Mouse (Mus musculus) liver, embryonic 18 days (tissue): Measurements from ENCODE around the gene Abca16. TPM values are rescaled to one million over a fixed set of nuclear protein-coding genes. Genes with fewer than 3 reads are reported as not detected.

ENCODE experiments used
- polyA plus RNA-seq: library from polyadenylated mRNA; depleted of rRNA; stranded (reverse); fragments of >200 nt; gene quantifications from 2 replicates; pipeline ENCODE4 v1.2.3, GENCODE M21; 2012; rRNA removed

The Abca16 gene
- polyA plus RNA-seq = not detected in 2 replicates

DNA sequence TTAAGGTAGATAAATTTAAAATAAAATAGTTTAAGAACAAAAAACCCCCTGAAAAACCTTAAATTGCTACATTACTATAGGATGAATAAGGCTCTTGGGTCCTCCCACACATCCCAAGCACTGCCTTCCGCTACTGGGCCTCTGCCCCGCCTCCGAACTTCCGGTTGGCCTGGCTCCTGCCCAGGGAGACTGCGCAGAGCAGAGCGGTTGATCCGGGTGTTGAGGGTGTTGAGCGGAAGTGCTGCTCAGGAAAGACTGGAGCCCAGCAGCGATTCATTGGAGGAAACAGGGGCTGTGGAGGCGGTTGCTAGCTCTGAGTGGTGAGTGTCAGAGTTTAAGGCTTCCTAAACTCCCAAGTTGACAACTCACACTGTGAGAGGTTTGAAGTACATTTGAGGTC, at the start of gene Abca16:
Gene Abca16, plus strand, starts transcription at position 201 of the 400 bp plus-strand sequence.

Other genes starting within 250 kb of the Abca16 start
- 9.3 and 12.2 TPM in 2 replicates for gene Anks4b, start 235.8 kb upstream of the Abca16 start, polyA plus RNA-seq
- gene Crym, start 207.5 kb upstream of the Abca16 start, polyA plus RNA-seq = 0.21 and 0.23 TPM in 2 replicates
- gene Abca14, start 205.7 kb upstream of the Abca16 start, polyA plus RNA-seq = 0.12 and 0.14 TPM in 2 replicates
- gene Abca15, start 81.0 kb upstream of the Abca16 start, polyA plus RNA-seq = not detected in 2 replicates
- gene Uqcrc2, start 225.5 kb downstream of the Abca16 start, polyA plus RNA-seq = 135 and 141 TPM in 2 replicates